Mouse (Mus musculus): Measurements from ENCODE around the gene Pdgfd. TPM values are rescaled to one million over a fixed set of nuclear protein-coding genes. Genes with fewer than 3 reads are reported as not detected.

The Pdgfd gene
- total and polyA plus RNA-seq, 3 experiments = not detected

GRCm38 (mm10) chr9:6298547-6298946, 130.2 kb downstream of the Pdgfd start:
- H3K4me1 ChIP-seq (ENCODE audit: control insufficient read depth in 1 of 2, insufficient read depth in 2 of 2) = no peaks in the 10 kb centered on the region
- TF ChIP-seq ETS1 (conservative IDR thresholded peaks at IDR 0.05; ENCODE audit: low read depth, low read length) (no peak), CTCF (conservative IDR thresholded peaks at IDR 0.05 in 1 of 2, IDR thresholded peaks at IDR 0.05 in 1 of 2; ENCODE audit: low read depth in 2 of 2, low read length in 2 of 2) (no peak), EP300 (IDR thresholded peaks at IDR 0.05; ENCODE audit: low read length) (no peak), TCF12 (IDR thresholded peaks at IDR 0.05; ENCODE audit: low read depth, low read length) (no peak), RCOR1 (conservative IDR thresholded peaks at IDR 0.05; ENCODE audit: low read depth, low read length) (no peak), ZMIZ1 (IDR thresholded peaks at IDR 0.05; ENCODE audit: low read depth, low read length) (no peak), E2F4 (IDR thresholded peaks at IDR 0.05; ENCODE audit: insufficient replicate concordance, low read depth, low read length) (no peak), CHD1 (IDR thresholded peaks at IDR 0.05; ENCODE audit: low read depth, low read length) (no peak), PAX5 (IDR thresholded peaks at IDR 0.05; ENCODE audit: low read length) (no peak), ZNF384 (IDR thresholded peaks at IDR 0.05; ENCODE audit: low read depth, low read length) (no peak), ZC3H11A (IDR thresholded peaks at IDR 0.05; ENCODE audit: low read depth, low read length) (no peak), POLR2AphosphoS2 (IDR thresholded peaks at IDR 0.05; ENCODE audit: low read depth, low read length) (no peak), RAD21 (IDR thresholded peaks at IDR 0.05; ENCODE audit: low read depth, low read length) (no peak), TBP (conservative IDR thresholded peaks at IDR 0.05; ENCODE audit: low read depth, low read length) (no peak), SIN3A (IDR thresholded peaks at IDR 0.05; ENCODE audit: low read length) (no peak)
- no peak overlapping the region for H3K9ac ChIP-seq (ENCODE audit: insufficient read depth, low read depth)
- no peaks in the 10 kb centered on the region for H3K79me2 ChIP-seq (replicated peaks; ENCODE audit: control insufficient read depth, extremely low read depth, insufficient read depth, poor library complexity, severe bottlenecking)
- no peaks in the 10 kb centered on the region for H3K9me3 ChIP-seq (replicated peaks; ENCODE audit: low read length)
- no peaks in the 10 kb centered on the region for H3K27me3 ChIP-seq (replicated peaks)
- in situ Hi-C loops (cut with MboI; ENCODE audit: low pct_ligation_motif_present, low pct_unique_long_range_greater_than_20kb, low sequenced_read_pairs) = no loop called here
- no peak overlapping the region for H3K4me3 ChIP-seq (replicated peaks in 1 of 3; ENCODE audit: low read depth in 2 of 3, low read length in 2 of 3, poor library complexity in 1 of 3)
- no peak overlapping the region for H3K4me2 ChIP-seq (ENCODE audit: insufficient read depth, low read depth, poor library complexity, severe bottlenecking)
- no peaks in the 10 kb centered on the region for H3K36me3 ChIP-seq (replicated peaks in 1 of 2; ENCODE audit: control insufficient read depth in 1 of 2, insufficient read depth in 1 of 2, low read length in 1 of 2)
- no peak overlapping the region for H3K27ac ChIP-seq (ENCODE audit: insufficient read depth, low read depth)
- DNase-seq (ENCODE audit: extremely low read depth) = no peak
- dilution Hi-C loops (cut with MboI; ENCODE audit: extremely low pct_ligation_motif_present, extremely low pct_unique_long_range_greater_than_20kb, low sequenced_read_pairs) = no loop called here

- Histone ChIP-seq H3K4me2 (ENCODE audit: insufficient read depth, low read depth, poor library complexity, severe bottlenecking) (no peak overlapping the region), H3K4me3 (replicated peaks in 1 of 3; ENCODE audit: low read depth in 2 of 3, low read length in 2 of 3, poor library complexity in 1 of 3) (no peak overlapping the region), H3K9ac (ENCODE audit: insufficient read depth, low read depth) (no peak overlapping the region), H3K27me3 (replicated peaks) (no peaks in the 10 kb centered on the region), H3K79me2 (replicated peaks; ENCODE audit: control insufficient read depth, extremely low read depth, insufficient read depth, poor library complexity, severe bottlenecking) (no peaks in the 10 kb centered on the region), H3K9me3 (replicated peaks; ENCODE audit: low read length) (no peaks in the 10 kb centered on the region), H3K36me3 (replicated peaks in 1 of 2; ENCODE audit: control insufficient read depth in 1 of 2, insufficient read depth in 1 of 2, low read length in 1 of 2) (no peaks in the 10 kb centered on the region), H3K27ac (ENCODE audit: insufficient read depth, low read depth) (no peak overlapping the region), H3K4me1 (ENCODE audit: control insufficient read depth in 1 of 2, insufficient read depth in 2 of 2) (no peaks in the 10 kb centered on the region)
- DNase-seq (ENCODE audit: extremely low read depth) = no peak
- dilution Hi-C loops (cut with MboI; ENCODE audit: extremely low pct_ligation_motif_present, extremely low pct_unique_long_range_greater_than_20kb, low sequenced_read_pairs) (no loop called here), in situ Hi-C loops (cut with MboI; ENCODE audit: low pct_ligation_motif_present, low pct_unique_long_range_greater_than_20kb, low sequenced_read_pairs) (no loop called here)
- TF ChIP-seq ELF1 (IDR thresholded peaks at IDR 0.05; ENCODE audit: low read depth, low read length) (no peak), GABPA (IDR thresholded peaks at IDR 0.05; ENCODE audit: insufficient replicate concordance, low read depth, low read length) (no peak), SIN3A (IDR thresholded peaks at IDR 0.05; ENCODE audit: low read length) (no peak), SMC3 (IDR thresholded peaks at IDR 0.05; ENCODE audit: low read depth, low read length) (no peak), E2F4 (IDR thresholded peaks at IDR 0.05; ENCODE audit: insufficient replicate concordance, low read depth, low read length) (no peak), JUND (conservative IDR thresholded peaks at IDR 0.05; ENCODE audit: low read depth, low read length) (no peak), MEF2A (IDR thresholded peaks at IDR 0.05; ENCODE audit: borderline replicate concordance, low read depth, low read length) (no peak), JUN (IDR thresholded peaks at IDR 0.05; ENCODE audit: insufficient read depth, low read depth, low read length) (no peak), MXI1 (IDR thresholded peaks at IDR 0.05; ENCODE audit: low read depth, low read length) (no peak), MYC (IDR thresholded peaks at IDR 0.05; ENCODE audit: low read depth, low read length) (no peak), MAZ (IDR thresholded peaks at IDR 0.05; ENCODE audit: low read depth, low read length) (no peak), ZNF384 (IDR thresholded peaks at IDR 0.05; ENCODE audit: low read depth, low read length) (no peak), TCF12 (IDR thresholded peaks at IDR 0.05; ENCODE audit: low read depth, low read length) (no peak), MAX (IDR thresholded peaks at IDR 0.05; ENCODE audit: low read length) (no peak), HCFC1 (IDR thresholded peaks at IDR 0.05; ENCODE audit: low read depth, low read length) (no peak), CHD2 (IDR thresholded peaks at IDR 0.05; ENCODE audit: low read length) (no peak), PAX5 (IDR thresholded peaks at IDR 0.05; ENCODE audit: low read length) (no peak), MAFK (IDR thresholded peaks at IDR 0.05; ENCODE audit: insufficient replicate concordance, low read length) (no peak), UBTF (IDR thresholded peaks at IDR 0.05; ENCODE audit: low read depth, low read length) (no peak), POLR2A (IDR thresholded peaks at IDR 0.05; ENCODE audit: low read depth, low read length) (no peak)
Measured at GRCm38 (mm10) chr9:6302050-6302449, 133.7 kb downstream of the Pdgfd start.
